Mouse (Mus musculus) retina, embryonic 14.5 days (tissue): ENCODE results near the gene Itprip.
A peak's percentile ranks its signal among the peaks of the same experiment; 100 is the strongest.

Experiments used
- DNase-seq: peaks from one replicate; pipeline ENCODE4 v3.0.0-alpha.2; 2015; ENCODE audit warnings: low spot score

Gene Itprip

DNA sequence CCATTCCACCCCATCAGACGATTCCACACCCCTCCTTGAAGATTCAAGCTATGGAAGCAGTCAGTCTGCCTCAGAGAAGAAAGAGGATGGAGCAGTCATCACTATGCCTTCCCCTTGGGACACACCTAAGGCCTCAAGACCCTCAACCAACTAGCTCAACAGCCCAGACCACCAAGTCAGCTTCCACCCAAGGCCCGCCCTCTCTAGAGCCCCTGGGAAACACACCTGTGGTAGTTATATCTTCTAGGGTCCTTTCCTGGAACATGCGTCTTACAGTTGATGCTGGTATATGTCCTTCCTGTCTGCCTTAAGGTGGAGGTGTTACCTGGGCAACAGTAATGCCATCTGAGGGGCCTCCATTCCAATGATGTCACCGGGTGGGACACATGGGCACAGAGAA is 4.9 kb downstream of the Itprip start:
- DNase-seq: no peak

DNA sequence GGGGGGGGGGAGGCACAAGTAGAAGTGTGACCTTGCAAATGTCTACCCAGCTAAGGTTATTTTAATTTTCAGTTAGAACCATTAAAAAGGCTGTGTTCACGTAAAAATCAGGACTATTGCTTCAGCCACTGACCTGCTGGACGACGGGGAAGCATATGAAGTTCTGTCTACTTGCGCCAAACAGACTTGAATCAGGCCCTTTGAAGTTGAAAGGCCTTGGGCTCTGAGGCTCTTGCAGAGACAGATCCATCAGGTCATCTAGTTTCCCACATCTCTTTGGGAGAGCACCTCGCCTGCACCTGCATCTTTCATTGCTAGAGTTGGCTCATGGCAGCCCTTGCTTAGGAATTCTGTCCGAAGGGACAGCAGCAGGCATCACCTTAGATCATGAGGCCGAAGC is 5.8 kb downstream of the Itprip start:
- no peak for DNase-seq

DNA sequence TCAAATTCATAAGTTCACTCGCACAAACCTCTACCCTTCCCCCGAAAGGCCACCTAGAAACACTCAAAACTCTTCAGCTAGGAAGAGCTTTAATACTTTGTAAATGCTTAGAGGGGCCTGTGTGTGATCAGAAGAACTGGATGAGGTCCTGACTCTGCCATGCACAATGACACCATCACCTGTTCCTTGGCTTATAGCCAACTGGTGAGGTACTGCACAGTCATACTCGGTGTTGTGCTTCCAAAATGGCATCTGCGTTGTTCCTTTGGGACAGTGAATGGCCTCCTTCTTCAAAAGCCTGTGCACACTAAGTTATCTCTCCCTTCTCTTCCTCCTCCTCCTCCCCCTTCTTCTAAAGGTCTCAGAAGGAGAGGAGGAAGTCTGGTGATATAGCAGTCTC is 8.3 kb downstream of the Itprip start:
- DNase-seq: no peak

DNA sequence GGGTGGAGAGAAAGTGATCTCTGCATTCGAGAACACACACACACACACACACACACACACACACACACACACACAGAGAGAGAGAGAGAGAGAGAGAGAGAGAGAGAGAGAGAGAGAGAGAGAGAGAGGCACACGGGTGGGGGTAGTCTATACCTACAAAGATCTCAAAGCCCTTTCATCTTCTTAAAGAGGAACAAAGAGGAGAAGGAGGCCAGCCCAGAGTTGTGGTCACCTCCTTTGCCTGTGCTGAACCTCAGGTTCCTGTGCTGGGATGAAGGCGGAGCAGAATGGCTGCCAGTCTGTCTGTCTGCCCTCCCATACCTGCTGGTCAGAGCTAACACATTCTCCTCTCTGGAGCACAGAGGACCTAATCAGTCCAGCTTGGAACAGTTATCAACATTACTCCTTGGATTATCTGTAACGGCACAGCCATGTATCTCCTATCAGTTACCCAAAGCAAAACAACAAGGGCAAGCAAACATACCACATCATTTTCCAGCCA is 8.9 kb downstream of the Itprip start:
- no peak for DNase-seq

DNA sequence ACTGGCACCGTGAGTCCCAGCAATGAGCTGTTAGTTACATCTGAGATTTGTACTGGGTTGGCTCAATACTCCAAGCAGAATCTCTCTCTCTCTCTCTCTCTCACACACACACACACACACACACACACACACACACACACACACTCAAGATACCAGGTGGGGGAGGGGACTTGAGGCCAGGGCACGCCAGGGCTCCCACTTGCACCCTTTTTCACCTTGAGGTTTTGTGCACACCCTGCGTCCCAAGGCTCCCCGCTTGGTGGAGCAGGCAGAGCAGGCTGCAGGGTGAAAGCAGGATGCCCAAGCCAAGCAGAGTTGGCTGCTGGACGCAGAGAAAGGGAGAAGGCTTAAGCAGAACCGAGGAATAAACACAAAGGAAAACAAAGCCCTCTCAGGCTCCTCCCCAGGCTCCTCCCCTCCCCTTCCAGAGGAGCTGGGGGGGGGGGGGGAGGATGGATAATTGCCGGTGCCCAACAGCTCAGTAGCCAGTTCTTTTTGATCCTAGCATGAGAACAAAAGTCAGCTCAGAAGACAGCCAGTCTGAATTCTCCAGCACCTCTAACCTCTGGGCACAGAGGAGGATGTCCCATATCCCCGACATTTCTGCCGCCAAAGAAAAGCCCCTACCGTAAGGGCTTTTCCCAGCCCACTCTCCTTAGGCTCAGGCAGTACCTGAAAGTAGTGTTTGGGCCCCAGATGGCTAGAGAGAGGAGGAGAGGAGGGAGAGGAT is 9.5 kb downstream of the Itprip start:
- peak; percentile 70 for DNase-seq

DNA sequence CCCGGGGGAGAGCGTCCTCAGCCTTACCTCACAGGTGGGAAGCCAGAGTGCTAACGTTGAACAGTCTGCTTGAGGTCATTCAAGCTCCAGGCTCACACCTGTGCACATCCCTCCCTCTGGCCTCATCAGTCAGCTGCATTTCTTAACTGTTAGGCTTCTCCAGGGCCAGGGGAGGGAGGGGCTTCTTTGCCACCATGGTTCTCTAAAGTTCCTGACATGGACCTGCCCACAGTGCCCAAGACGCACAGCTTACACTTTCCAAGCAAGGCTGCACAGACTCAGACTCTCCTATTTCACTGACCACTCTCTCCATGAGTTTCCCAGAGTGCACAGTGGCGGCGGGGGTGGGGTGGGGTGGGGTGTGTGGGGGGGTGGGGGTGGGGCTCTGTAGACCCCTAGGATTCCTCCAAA is 10.1 kb downstream of the Itprip start:
- no peak for DNase-seq

DNA sequence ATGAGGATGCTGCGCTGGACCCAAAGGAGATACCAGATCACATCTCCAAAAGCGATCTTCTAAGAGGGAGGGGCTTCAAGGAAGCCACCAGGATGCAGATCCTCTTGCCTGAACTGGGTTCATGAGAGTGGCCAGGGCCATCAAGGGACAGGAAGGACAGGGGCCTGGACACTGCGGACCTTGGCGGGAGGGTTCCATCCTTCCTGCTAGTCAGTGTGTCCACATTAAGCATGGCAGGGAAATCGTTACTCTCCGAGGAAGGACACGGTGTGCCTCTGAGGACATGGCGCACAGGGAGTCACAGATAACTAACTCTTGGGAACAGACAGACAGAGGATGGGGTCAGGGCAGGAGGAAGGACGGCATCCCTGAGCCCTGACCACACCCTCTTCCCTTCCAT is 11.5 kb downstream of the Itprip start:
- DNase-seq: no peak

DNA sequence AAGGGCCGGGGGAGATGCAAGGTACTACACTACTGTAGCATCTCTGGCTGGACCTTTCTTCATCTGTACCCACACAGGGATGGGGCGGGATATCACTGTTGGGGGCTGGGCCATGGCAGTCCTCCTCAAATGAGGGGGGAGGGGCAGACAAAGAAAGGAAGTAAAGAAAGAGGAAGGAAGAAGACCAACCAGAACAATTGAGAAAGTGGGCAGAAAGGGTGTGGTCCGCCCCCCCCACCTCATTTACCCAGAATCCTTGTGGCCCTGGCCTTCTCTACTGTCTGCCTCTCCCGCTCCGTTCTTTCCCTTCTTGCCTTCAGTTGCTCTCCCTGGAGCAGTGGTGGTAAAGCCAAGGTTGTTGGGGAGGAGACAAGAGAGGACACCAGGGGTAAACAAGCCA is 13.5 kb downstream of the Itprip start:
- DNase-seq: no peak

DNA sequence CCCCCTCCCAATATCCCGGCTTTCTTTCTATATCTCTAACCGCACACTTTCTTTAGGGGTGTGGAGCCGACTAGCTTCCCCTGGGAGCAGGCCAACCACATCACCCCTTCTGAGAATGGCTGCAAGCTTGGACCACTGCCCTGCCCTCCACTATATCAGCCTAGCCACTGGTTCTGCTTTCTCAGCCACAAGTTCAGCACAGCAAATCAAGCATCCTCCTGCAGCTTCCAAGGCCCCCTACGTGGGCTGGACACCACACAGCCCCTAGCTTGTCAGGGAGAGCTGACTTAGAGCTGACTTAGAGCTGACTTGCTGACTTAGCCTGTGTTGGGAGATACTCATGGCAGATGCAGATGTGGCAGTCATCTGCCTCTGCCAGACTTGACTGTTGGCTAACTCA is 14.0 kb downstream of the Itprip start:
- DNase-seq: no peak

DNA sequence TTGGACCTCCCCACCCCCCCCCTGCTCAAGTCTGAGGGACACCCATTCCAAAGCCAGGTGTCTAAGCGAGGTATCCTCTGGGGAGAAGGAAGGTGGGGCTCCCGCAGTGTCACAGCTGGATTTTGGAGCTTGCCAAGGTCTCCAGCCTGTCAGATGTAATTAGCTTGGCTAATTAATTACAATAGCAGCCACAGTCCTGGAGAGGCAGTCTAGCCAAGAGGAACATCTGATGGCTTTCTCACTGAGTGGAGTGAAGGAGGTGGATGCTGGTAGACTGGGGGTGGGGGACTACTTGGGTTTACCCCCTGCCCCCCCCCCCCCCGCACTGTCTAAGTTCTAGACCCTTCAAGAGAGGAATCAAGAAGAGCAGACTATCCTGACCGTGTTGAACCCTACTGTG is 15.4 kb downstream of the Itprip start:
- no peak for DNase-seq

DNA sequence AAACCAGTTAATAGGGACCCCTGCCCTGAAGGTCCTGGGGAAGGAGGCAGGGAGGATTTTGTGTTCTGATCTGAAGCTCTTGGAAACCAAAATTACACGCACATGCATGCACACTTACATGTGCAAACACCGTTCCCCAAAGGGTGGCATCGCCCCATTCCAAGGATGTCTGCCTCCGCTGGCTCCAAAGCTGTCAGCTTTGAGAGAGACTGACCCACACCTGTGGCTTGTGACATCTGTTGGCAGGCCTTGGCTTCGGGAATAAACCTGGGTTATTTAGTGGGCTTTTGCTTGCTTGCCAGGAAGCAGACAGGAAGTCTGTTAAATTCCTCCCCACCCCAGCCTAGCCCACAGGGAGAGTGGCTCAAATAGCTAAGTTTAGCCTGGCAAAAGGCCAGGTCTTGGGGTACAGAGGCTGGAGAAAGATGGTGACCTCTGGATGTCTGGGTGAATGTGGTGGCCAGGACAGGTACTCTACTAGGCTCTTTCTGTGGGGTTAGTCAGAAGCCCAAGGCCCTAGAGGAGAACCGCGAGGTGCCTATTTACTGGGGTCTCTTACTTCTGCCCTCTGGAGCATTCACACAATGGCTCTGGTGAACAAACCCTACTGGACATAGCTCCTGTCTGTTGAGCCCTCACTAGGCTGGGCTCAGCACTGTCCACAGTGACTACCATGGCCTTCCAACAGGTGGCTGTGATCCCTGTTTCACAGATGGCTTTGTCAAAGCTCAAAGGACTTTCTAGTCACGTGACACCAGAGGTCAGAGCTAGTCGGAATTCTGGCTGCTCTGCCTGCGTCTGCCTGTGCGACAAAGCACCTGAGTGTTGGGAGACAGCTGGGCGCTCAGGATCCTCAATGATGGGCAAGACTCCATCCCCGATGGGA is 16.5 kb downstream of the Itprip start:
- DNase-seq: no peak

DNA sequence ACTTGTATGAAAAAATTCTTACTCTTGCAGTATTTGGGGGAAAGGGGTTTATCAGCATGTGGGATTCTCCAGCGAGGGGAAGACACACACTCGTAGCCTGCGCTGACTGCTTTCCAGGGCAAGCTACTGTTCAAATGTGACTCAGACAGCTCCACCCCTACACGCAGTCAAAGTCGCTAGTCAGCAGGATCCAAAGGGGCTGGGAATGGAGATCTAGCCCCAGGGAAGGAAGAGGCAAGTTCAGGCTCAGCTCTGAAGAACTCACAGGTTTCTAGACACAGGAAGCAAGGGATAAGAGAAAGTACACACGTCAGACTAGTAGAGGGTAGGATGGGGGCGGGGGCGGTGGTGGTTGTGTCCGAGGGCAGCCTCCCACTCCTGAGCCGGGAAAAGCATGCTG is 18.5 kb downstream of the Itprip start:
- DNase-seq: no peak

DNA sequence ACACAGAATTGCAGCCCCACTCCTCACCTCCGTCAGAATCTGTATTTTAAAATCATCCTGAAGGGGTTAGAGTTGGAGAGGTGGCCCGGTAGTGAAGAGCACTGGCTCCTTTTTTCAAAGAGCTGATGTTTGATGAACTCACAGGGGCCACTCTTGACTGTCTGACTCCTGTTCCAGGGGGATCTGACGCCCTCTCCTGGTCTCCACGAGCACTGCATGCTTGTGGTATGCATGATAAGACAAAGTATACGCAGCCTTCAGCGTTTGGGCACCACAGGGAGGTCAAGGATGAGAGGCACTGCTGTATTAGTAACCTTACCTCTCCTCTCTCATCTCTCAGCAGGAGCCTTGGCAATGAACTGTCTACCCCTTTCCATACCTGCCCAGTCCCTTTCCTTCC is 19.1 kb downstream of the Itprip start:
- DNase-seq: no peak

DNA sequence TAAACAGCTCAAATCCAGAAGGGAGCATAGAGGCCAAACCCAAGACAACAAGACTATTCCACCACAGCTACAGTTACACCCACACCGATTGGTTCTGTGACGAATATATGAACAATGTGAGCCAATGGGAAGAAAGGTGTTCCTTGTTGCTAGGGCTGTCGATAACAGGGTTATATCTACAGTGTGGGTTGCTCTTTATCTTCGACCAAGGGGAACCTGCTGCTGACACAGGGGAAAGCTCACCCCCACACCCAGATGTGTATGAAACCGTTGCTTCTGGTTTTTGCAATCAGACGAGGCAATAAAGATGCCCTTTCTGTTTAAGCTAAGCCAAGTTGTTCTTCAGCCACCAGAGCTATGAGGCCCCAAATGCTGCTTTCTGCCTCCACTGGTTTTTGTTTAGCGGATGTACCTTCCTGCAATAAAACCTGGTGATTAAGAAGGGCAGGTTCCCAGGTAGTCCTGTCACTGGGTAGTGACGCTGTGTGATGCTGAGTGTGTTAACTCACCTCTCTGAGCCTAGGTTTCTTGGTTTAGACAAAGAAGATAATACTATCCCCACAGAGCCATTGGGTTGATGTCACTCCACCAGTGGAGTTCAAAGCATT is 20.5 kb downstream of the Itprip start:
- DNase-seq: no peak

DNA sequence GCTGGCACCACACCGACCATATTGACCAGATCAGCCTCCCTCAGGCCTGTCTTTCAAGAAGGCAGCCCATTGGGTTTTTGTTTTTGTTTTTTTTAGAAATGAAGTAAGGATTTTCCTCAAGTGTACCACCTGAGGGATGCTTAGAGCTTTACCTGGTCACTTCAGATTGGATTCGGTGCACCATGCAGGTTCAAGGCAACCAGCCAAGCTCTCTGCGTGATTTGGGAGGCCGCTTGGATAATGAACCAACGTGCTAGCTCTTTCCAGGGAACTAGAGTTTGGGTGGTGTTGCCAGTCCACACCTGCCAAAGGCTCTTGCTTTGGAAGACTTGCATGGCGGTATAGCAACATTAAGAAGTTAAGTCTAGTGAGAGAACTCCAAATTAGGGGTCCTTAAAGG is 26.0 kb downstream of the Itprip start:
- no peak for DNase-seq

DNA sequence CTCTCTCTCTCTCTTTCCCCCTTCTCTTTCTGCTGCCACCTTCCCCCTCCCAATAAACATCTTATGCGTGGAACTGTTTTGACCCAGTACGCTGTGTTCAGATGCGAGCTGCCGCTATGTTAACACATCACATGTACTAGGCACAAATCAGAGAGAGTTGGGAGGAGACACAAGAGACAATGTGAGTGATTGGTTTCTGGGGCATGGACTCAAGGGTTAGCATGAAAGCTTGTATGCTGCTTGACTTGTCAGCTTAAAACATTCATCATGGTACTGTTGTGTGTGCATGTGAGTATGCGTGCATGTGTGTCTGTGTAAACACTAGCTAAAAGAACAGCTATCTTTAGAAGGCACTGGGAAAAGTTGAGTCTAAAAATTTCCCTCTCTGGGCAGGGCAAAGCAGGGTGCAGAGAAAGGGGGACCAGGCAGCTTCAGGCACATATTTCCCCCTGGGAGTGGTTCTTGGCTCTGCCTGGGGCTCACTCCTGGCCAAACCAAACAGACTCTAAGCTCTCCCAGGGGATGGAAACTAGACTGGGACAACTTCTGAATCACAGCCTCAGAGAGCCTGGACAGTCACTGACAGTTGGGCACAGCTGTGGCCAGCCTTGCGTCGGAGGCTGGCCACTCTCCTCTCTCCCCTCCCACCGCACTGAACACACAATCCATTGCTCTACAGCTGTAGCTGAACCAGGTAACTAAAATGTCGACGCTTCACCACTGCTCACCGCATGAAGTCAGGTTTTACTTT is 27.4 kb downstream of the Itprip start:
- DNase-seq: no peak

DNA sequence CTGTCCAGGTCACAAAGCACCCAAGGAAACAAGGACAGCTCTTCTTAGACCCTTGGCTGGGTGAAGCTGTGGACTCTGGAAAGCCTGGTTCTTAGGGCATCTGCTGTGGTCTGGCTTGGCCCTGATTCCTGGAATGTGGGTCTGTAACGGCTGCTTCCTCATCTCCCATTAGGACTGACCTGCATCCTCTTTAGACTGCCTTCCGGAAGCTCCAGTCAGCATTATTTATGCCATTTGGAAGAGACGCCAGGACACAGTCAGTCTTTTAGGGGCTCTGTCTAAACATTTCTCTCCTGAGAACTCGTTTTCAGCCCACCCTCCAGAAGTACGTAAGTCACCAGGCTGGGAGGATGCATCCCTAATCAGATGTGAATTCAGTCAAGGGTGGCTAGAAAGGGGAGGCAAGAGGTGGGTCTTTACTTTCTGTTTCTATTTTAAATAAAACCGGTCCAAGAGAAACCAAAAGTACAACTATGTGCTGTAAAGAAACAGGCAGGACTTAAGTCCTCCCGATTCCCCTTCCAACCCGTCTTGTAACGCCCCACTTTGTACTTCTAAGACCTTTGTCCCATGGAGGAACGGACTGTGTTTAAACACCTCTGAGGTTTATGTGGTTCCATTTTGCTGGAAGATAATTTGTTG is 28.5 kb downstream of the Itprip start:
- DNase-seq: no peak

DNA sequence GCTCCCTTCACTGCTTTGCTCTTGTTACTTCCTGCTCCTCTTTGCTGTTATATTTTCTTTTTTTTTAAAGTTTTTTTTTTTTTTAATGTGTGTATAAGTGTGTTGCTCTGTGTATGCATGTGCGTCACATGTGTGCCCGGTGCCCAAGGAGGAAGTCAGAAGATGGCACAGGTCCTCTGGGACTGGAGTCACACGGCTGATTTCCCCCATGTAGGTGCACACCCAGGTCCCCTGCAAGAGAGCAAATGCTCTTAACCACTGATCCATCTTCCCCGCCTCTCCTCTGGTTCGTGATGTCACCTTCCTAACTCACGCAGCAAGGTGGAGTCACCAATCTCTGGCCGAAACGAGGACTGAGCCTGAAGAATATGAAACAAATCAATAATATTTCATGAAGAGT is 31.1 kb downstream of the Itprip start:
- no peak for DNase-seq

DNA sequence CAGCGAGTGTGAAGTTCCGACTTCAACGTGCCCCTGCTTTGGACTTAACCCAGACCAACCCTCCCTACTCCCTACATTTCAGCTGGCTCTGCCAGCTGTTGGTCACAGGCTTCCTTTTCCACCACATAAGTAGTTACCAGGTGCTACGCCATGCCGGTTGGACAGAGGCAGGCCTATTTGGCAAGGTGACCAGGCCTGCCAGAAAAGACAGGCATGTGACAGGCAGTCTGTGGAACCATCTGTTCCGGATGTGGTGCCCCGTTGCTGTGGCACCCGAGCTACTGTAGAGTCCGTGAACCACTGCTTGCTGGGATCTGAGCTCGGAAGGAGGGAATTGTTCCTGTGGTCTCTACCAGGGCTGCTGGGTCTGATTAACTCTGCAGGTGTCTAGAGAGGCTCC is 31.7 kb downstream of the Itprip start:
- no peak for DNase-seq

DNA sequence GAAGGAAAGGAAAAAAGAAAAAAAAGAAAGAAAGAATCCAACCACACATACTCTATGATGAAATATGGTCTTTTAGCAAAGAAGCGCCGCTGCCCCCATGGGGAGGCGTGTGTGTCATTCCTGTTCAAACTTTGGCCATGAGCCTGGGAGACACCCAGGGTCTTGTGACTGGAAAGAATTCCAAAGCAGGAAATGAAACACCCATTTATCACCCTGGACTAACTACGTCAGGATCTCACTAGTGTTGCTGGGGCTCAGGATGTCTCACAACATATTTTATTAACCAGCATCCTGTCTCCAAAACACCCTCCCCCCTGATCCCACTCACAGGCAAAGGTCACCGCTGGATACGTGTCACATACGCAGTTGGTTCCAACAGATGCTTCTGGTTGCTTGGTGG is 32.5 kb downstream of the Itprip start:
- no peak for DNase-seq

DNA sequence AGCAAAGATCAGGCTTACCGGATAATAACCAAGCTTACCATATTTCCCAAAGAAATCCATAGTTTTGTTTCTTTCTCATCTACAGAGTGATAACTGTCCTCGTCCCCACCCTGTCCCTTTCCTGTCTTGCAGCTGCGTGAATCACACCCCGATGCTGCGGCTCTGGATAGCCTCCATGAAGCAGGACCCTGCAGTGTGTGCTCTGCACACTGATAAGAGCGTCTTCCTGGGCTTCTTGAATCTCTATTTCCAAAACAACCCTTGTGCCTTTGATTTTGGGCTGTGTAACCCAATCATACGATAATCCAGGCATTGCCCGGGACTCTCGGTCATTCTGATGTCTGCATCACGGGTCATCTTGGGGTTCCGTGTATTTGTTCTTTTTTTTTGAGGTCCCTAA is 33.2 kb downstream of the Itprip start:
- DNase-seq: no peak
